Mouse (Mus musculus) heart, embryonic 12.5 days (tissue): ENCODE measurements around the gene Rarres1. TPM values are rescaled to one million over a fixed set of nuclear protein-coding genes. Genes with fewer than 3 reads are reported as not detected.
A peak's percentile ranks its signal among the peaks of the same experiment; 100 is the strongest.

Experiments used
- ATAC-seq: fragments of 200-750 bp; cut with Nextera tagmentation; 2 replicates; pipeline ENCODE4 v1.8.0; 2017; ENCODE audit warnings: moderate TSS enrichment, moderate library complexity; ENCODE audit not compliant: insufficient number of reproducible peaks, low FRiP score
- H3K27ac ChIP-seq: fragments of 300-500 bp; sonication (generic); 2 replicates; pipeline ENCODE4 v1.5.1; 2016; ENCODE audit warnings: mild to moderate bottlenecking, moderate library complexity; ENCODE audit not compliant: poor library complexity, severe bottlenecking
- H3K27me3 ChIP-seq: fragments of 300-500 bp; sonication (generic); replicated peaks from 2 replicates; pipeline ENCODE4 v1.6.1; 2016; ENCODE audit warnings: mild to moderate bottlenecking, moderate library complexity
- H3K36me3 ChIP-seq: fragments of 300-500 bp; sonication (generic); 2 replicates; pipeline ENCODE4 v1.6.1; 2016; ENCODE audit warnings: mild to moderate bottlenecking, moderate library complexity
- H3K4me1 ChIP-seq: fragments of 300-500 bp; sonication (generic); replicated peaks from 2 replicates; pipeline ENCODE4 v1.6.1; 2016; ENCODE audit warnings: mild to moderate bottlenecking
- H3K4me2 ChIP-seq: fragments of 300-500 bp; sonication (generic); 2 replicates; pipeline ENCODE4 v1.6.1; 2016; ENCODE audit warnings: mild to moderate bottlenecking, moderate library complexity
- H3K4me3 ChIP-seq: fragments of 300-500 bp; sonication (generic); 2 replicates; pipeline ENCODE4 v1.5.1; 2016; ENCODE audit warnings: mild to moderate bottlenecking
- H3K9ac ChIP-seq: fragments of 300-500 bp; sonication (generic); 2 replicates; pipeline ENCODE4 v1.6.1; 2016; ENCODE audit warnings: mild to moderate bottlenecking, moderate library complexity
- H3K9me3 ChIP-seq: fragments of 300-500 bp; sonication (generic); replicated peaks from 2 replicates; pipeline ENCODE4 v1.6.1; 2016; ENCODE audit warnings: mild to moderate bottlenecking, moderate library complexity
- WGBS: fragments of 180-500 bp; shearing (Covaris S2); methylation state at CpG from one replicate; pipeline ENCODE4 v1.1.7; 2016; 5-methylcytosine and 5-hydroxymethylcytosine counted together
- polyA plus RNA-seq: library from polyadenylated mRNA; unstranded; fragments of >200 nt; fragmentation: Nextera tagmentation; extraction: Ambion mirVana; gene quantifications from 2 replicates; pipeline ENCODE4 v1.2.1, GENCODE M21; 2016

Rarres1 gene
- polyA plus RNA-seq, 1 experiment from 2014 or later, result 0.72 TPM

DNA sequence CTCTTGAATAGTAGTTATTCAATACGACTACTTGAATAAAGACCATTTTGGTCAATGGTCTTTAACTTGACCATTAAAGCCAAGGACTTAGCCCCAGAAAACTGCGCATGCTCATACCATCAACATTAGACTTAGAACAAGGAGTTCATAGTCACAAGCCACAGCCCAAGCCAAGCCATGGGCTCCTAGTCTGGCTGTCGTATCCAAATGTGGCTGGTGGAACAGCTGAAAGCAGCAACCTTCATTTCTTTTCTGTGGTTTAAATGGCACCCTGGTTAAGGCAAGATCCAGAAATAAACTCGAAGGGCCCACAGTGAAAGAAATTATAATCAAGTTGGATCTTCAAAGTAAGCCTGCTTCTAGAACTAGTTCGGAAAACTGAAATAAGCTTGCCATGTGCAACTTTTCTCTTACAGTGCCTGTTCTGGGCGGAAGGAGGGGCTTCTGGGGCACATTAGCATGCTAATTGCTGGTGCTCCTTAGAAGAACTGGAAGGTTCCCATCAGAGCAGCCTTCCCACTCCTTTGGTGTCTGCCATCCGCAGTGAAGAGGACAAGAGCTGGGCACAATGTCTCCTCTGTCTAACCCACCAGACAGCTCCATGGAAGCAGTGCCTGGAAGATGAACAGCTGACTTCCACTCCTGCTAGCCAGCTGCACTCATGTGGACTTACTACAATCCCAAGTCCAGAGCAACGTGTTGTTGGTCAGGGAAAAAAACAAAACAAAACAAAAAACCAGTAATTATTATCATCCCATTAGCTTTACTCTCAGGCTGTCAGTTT lies 23.0 kb downstream of the Rarres1 start:
- WGBS, result 77% methylated on average over 8 of the region's 8 CpGs
- no peak overlapping the region for H3K9ac ChIP-seq
- H3K36me3 ChIP-seq, result no peaks in the 10 kb centered on the region
- no peak overlapping the region for H3K27ac ChIP-seq
- H3K9me3 ChIP-seq, result no peaks in the 10 kb centered on the region
- H3K27me3 ChIP-seq, result no peaks in the 10 kb centered on the region
- ATAC-seq, result no peak
- no peaks in the 10 kb centered on the region for H3K4me1 ChIP-seq
- no peak overlapping the region for H3K4me3 ChIP-seq
- no peak overlapping the region for H3K4me2 ChIP-seq

DNA sequence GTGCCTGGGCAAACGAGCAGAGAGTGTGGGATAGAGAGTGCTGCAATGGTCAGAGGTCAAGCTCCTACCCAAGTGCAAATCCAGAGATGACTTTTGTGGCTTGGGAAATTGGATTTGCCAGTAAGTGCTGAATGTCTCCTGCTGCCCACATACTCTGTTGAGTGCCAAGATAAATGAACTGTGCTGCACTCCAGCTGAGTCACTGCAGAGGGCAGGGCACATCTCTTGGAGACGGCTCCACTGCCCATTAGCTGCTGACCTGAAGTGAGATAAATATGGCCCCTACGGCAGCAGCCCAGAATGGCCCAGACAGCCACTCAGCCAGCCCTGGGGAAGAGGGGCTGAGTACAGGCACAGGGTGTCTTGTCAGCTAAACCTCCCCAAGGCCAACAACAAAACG lies 25.2 kb downstream of the Rarres1 start:
- H3K36me3 ChIP-seq, result no peaks in the 10 kb centered on the region
- 30% methylated on average over 4 of the region's 4 CpGs for WGBS
- no peaks in the 10 kb centered on the region for H3K4me1 ChIP-seq
- ATAC-seq, result no peak
- no peak overlapping the region for H3K4me2 ChIP-seq
- H3K27ac ChIP-seq, result no peak overlapping the region
- H3K9me3 ChIP-seq, result no peaks in the 10 kb centered on the region
- H3K4me3 ChIP-seq, result no peak overlapping the region
- no peak overlapping the region for H3K9ac ChIP-seq
- no peaks in the 10 kb centered on the region for H3K27me3 ChIP-seq

DNA sequence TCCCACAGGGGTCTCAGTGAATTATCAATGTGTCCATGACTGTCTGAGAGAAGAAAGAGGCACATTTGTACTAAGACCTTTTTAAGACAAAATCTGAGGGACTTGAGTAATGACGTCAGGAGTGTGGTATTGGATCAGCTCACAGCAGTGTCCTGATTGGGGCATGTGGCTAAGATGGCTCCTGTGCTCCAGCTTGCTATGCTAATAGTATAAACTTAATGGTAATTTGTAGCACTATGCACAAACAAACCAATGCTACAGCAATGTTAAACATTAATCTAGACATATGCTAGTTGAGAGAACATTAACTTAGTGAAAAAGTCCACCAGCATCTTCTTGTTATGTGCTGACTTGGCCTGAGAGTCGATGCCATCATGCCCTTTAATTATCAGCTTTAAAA lies 30.1 kb downstream of the Rarres1 start:
- Histone ChIP-seq H3K4me1 (peaks cover 3% of the 10 kb centered on the region; the same call in 1 of the 2 replicates), H3K4me2 (no peak overlapping the region), H3K9me3 (no peaks in the 10 kb centered on the region), H3K27me3 (no peaks in the 10 kb centered on the region), H3K36me3 (no peaks in the 10 kb centered on the region), H3K27ac (no peak overlapping the region), H3K9ac (no peak overlapping the region), H3K4me3 (no peak overlapping the region)
- WGBS, result 77% methylated on average over 2 of the region's 2 CpGs
- ATAC-seq, result no peak

DNA sequence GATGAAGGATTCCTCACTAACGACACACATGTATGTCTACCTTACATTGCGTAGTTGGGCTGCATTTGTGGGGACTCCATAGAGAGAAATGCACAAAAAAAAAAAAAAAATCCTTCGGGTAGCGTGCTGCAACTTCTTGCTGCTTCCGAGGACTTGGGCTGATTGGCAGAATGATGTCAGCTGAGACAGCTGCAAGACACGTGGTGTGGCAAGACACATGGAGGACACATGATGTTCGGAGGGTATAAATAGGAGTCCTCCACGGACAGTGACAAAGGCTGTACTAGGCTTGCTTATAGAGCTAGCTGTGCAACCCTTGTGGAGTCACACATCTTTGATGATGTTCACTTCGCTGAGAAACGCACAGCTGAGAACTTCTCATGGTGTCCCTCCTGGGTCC lies 32.9 kb downstream of the Rarres1 start:
- ATAC-seq, result no peak
- H3K27me3 ChIP-seq, result no peaks in the 10 kb centered on the region

DNA sequence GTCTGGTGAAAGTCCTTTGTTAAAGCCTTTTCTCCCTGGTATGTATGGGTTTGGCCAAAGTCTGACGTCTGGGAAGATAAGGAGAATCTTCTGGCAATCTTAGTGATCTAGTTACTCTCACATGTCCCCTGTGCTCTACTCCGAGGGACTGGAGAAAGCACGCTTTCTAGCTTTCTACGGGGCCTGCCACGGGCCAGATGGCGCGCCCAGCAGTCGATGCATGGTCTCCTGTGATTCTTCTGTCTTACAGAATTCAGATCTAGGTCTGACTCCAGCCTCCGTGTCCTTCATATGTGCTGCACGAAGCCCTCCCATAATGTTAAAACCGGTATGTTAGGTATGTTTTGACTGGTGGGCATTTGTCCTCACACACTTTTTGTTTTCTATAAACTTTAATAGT lies 35.5 kb downstream of the Rarres1 start:
- H3K4me2 ChIP-seq, result no peak overlapping the region
- H3K27ac ChIP-seq, result no peak overlapping the region
- WGBS, result 88% methylated on average over 11 of the region's 11 CpGs
- H3K36me3 ChIP-seq, result peaks cover 26% of the 10 kb centered on the region
- ATAC-seq, result no peak
- no peak overlapping the region for H3K9ac ChIP-seq
- H3K9me3 ChIP-seq, result no peaks in the 10 kb centered on the region
- no peaks in the 10 kb centered on the region for H3K27me3 ChIP-seq
- H3K4me1 ChIP-seq, result peaks cover 3% of the 10 kb centered on the region; the same call in 1 of the 2 replicates
- no peak overlapping the region for H3K4me3 ChIP-seq

More for the DNA sequence above, 32.9 kb downstream of the Rarres1 start:
- WGBS, result 84% methylated on average over 10 of the region's 10 CpGs
- no peak overlapping the region for H3K4me3 ChIP-seq
- H3K9ac ChIP-seq, result no peak overlapping the region
- H3K4me2 ChIP-seq, result no peak overlapping the region
- no peak overlapping the region for H3K27ac ChIP-seq
- no peaks in the 10 kb centered on the region for H3K9me3 ChIP-seq
- peaks cover 6% of the 10 kb centered on the region; the same call in 1 of the 2 replicates for H3K36me3 ChIP-seq
- peaks cover 3% of the 10 kb centered on the region; the same call in 1 of the 2 replicates for H3K4me1 ChIP-seq

DNA sequence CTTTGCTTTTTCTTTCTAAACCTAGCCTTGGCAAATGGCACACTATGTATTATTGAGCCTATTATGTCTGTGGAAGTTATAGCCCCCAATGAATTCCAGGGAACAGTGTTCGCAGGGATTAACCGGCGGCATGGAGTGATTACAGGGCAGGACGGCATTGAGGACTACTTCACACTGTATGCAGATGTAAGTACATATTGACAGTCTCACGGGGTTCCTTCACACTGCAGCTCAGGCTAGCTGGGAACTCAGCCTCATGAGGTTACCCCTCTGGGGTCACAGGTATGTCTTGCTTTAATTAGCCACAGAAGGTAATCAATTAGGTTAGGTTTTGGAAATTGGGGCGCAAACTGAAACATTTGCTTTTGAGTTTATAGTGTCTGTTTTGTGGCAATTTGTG lies 41.9 kb downstream of the Rarres1 start:
- H3K4me2 ChIP-seq, result no peak overlapping the region
- H3K27ac ChIP-seq, result no peak overlapping the region
- WGBS, result 85% methylated on average over 6 of the region's 6 CpGs
- ATAC-seq, result no peak
- H3K9ac ChIP-seq, result no peak overlapping the region
- H3K9me3 ChIP-seq, result no peaks in the 10 kb centered on the region
- no peaks in the 10 kb centered on the region for H3K27me3 ChIP-seq
- no peak overlapping the region for H3K4me3 ChIP-seq
- H3K4me1 ChIP-seq, result 0 out of 2 replicates have a peak, but pooled peaks cover 4% of the 10 kb centered on the region
- peaks cover 47% of the 10 kb centered on the region for H3K36me3 ChIP-seq

DNA sequence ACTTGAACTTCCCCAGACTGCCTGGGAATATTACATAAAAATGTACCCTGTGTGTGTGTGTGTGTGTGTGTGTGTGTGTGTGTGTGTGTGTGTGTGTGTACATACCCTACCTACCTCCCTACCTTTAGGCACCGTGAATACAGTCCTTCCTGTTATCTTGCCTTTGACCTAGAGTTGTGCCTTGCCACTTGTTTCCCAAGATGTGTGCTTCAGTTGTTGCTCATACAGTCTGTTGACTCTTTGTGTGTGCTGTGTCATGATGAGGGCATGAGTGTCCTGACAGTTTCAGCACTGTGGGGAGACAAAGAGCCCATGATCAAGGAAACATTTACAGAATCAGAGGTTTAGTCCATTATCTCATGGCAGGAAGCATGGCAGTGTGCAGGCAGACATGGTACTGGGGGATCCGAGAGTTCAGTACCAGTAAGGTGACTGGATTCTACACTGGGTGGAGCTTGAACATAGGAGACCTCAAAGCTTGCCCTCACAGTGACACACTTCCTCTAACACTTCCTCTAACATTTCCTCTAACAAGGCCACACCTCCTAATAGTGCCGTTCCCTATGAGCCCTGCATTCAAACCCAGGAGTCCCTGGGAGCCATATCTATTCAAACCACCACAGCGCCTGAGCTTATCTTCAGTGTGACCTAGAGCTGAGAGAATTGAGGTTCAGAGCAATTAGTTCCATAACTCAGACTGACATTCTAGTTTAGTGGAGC lies 43.8 kb downstream of the Rarres1 start:
- no peak for ATAC-seq
- Histone ChIP-seq H3K27me3 (no peaks in the 10 kb centered on the region), H3K36me3 (peaks cover 45% of the 10 kb centered on the region), H3K4me2 (no peak overlapping the region), H3K9ac (no peak overlapping the region), H3K9me3 (no peaks in the 10 kb centered on the region), H3K27ac (no peak overlapping the region), H3K4me1 (0 out of 2 replicates have a peak, but pooled peaks cover 4% of the 10 kb centered on the region), H3K4me3 (no peak overlapping the region)
- 60% methylated on average over 4 of the region's 4 CpGs for WGBS

DNA sequence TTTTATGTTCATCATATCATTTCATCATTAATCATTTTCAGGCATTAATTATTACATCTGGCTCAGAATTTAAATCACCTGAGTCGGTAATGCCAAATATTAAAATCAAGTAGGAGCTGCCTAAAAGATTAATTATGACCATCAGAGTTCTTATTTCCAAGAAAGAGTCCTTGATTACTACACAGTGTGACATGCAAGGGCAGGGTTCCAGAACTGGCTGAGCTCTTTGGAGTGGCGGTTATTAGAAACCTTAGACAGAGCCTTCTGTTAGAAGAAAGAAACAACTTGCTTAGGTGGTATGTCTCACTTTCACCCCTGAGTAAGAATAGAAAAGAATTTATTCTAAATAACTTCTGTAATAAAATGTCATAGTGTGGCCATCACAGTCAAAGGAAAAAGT lies 48.0 kb downstream of the Rarres1 start:
- H3K27ac ChIP-seq, result no peak overlapping the region
- H3K9me3 ChIP-seq, result no peaks in the 10 kb centered on the region
- H3K4me1 ChIP-seq, result peaks cover 8% of the 10 kb centered on the region
- H3K9ac ChIP-seq, result no peak overlapping the region
- WGBS, result 88% methylated on average over 2 of the region's 2 CpGs
- ATAC-seq, result no peak
- H3K27me3 ChIP-seq, result no peaks in the 10 kb centered on the region
- no peak overlapping the region for H3K4me3 ChIP-seq
- H3K4me2 ChIP-seq, result no peak overlapping the region
- peaks cover 28% of the 10 kb centered on the region for H3K36me3 ChIP-seq

DNA sequence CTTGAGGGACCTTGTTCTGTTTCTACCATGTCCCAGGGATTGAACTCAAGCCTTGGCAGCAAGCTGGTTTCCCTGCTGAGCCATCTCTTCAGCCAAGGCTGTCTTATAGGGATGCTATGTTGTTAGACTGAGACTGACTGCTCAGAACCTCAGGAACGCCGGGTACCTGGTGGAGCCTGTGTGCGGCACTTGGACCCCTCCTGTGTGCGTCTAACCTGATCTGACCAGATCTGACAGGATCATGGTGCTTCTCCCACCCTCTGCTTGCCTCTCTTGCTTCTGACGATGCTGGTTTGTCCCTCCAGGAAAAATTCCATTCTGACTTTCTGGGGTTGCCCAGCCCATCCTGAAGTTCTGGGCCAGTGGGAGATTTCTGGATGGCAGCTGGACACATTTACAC lies 48.7 kb downstream of the Rarres1 start:
- Histone ChIP-seq H3K4me3 (no peak overlapping the region), H3K4me1 (peaks cover 9% of the 10 kb centered on the region), H3K4me2 (no peak overlapping the region), H3K9ac (no peak overlapping the region), H3K9me3 (no peaks in the 10 kb centered on the region), H3K27me3 (no peaks in the 10 kb centered on the region), H3K27ac (no peak overlapping the region), H3K36me3 (peaks cover 27% of the 10 kb centered on the region)
- no peak for ATAC-seq
- 89% methylated on average over 5 of the region's 5 CpGs for WGBS

DNA sequence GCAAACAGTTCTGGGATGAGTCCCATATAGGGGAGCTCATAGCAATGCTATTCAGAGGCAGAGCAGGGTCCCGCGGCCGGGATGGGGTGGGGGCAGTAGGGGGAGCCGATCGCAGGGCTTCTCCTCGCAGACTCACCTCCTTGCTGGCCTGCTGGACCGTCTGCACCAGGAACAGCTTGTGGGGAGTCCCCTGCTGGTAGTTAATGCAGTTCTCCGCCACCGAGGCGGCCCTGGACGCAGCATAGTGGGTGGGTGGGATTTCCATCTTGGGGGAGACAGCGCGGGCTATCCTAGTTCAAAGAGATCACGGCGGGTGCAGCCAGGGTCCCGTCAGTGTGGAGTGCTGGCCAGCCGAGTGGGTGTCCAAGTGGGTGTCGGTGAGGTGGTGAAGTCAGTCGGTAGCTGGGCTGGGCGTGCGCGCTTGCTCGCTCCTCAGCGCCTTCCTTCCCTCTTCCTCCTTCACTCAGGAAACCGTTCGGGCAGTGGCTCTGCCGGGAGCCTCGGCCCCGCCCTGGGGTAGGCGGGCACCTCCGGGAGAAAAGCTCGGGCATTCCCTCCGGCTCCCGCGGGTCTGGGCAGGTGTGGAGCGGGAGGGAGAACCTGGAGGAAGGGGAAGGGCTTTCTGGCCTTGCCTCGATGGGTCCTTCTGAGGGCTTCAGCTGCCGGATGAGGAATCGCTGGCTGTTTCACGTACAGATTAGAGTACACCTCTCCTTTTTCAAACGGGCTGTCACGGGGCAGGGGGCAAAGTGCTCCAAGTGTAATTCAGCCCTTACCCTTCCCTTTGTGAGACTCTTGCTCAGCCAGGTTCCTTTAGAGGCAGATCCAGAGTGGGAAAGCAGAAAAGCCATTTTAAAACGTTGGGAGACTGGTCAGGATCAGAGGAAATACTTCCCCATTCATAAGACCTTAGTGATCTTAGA lies 51.6 kb downstream of the Rarres1 start, which contains the start of gene Lxn:
Lxn (minus strand) TSS at position 477 of the 923 bp plus-strand sequence.
- Histone ChIP-seq H3K36me3 (peaks cover 38% of the 10 kb centered on the region), H3K4me2 (peak within 1 kb of the TSS; percentile 86), H3K9ac (peak within 1 kb of the TSS; percentile 81), H3K27me3 (no peaks in the 10 kb centered on the region), H3K4me3 (peak within 1 kb of the TSS; percentile 73), H3K27ac (peak within 1 kb of the TSS; percentile 81), H3K4me1 (peaks cover 12% of the 10 kb centered on the region), H3K9me3 (no peaks in the 10 kb centered on the region)
- ATAC-seq, result peak; percentile 89
- 1% methylated on average over 43 of the region's 43 CpGs for WGBS
